Mouse (Mus musculus) limb, embryonic 11.5 days (tissue): ENCODE measurements at regions not wholly inside any gene's neighbourhood (a gene's known extent, or its start where the extent isn't known, plus 50 kb on each side); places are given as distances from the start of the nearest gene placed in this dataset.

Source experiments
- ATAC-seq: fragments of 200-750 bp; cut with Nextera tagmentation; 2 replicates; pipeline ENCODE4 v1.8.0; 2017; ENCODE audit warnings: low read depth; ENCODE audit not compliant: insufficient number of reproducible peaks, low FRiP score, low TSS enrichment
- DNase-seq: peaks from one replicate; pipeline ENCODE4 v3.0.0-alpha.2; 2015; ENCODE audit warnings: low spot score
- H3K27ac ChIP-seq: fragments of 300-500 bp; sonication (generic); replicated peaks from 2 replicates; pipeline ENCODE4 v1.5.1; 2014; ENCODE audit warnings: low read depth, mild to moderate bottlenecking, low read length
- H3K27me3 ChIP-seq: fragments of 300-500 bp; sonication (generic); 2 replicates; pipeline ENCODE4 v1.6.1; 2014; ENCODE audit warnings: mild to moderate bottlenecking, low read length, mixed read lengths; ENCODE audit not compliant: control insufficient read depth, insufficient read depth
- H3K36me3 ChIP-seq: fragments of 300-500 bp; sonication (generic); 2 replicates; pipeline ENCODE4 v1.6.1; 2014; ENCODE audit warnings: mild to moderate bottlenecking, low read length, moderate library complexity, mixed read lengths; ENCODE audit not compliant: control insufficient read depth, insufficient read depth
- H3K4me1 ChIP-seq: fragments of 300-500 bp; sonication (generic); 2 replicates; pipeline ENCODE4 v1.6.1; 2014; ENCODE audit warnings: low read length, mixed read lengths; ENCODE audit not compliant: control insufficient read depth, insufficient read depth
- H3K4me2 ChIP-seq: fragments of 300-500 bp; sonication (generic); 2 replicates; pipeline ENCODE4 v1.6.1; 2014; ENCODE audit warnings: low read depth, mild to moderate bottlenecking, moderate library complexity; ENCODE audit not compliant: severe bottlenecking
- H3K4me3 ChIP-seq: fragments of 300-500 bp; sonication (generic); 2 replicates; pipeline ENCODE4 v1.5.1; 2014; ENCODE audit warnings: low read depth, low read length
- H3K9ac ChIP-seq: fragments of 300-500 bp; sonication (generic); 2 replicates; pipeline ENCODE4 v1.6.1; 2014; ENCODE audit warnings: mild to moderate bottlenecking, low read length
- H3K9me3 ChIP-seq: fragments of 300-500 bp; sonication (generic); 2 replicates; pipeline ENCODE4 v1.6.1; 2016; ENCODE audit warnings: low read length; ENCODE audit not compliant: control insufficient read depth
- WGBS: fragments of 180-500 bp; shearing (Covaris S2); extraction: QIAGEN DNeasy Blood & Tissue Kit; methylation state at CpG from one replicate; pipeline ENCODE4 v1.1.7; 2014; 5-methylcytosine and 5-hydroxymethylcytosine counted together

- no peaks in the 10 kb centered on the region for H3K27me3 ChIP-seq
- DNase-seq (no peak), ATAC-seq (no peak)
- 81% methylated on average over 2 of the region's 2 CpGs for WGBS
- H3K4me1 ChIP-seq = no peaks in the 10 kb centered on the region
- H3K4me3 ChIP-seq = no peak overlapping the region
- no peak overlapping the region for H3K9ac ChIP-seq
- no peak overlapping the region for H3K4me2 ChIP-seq
- no peak overlapping the region for H3K27ac ChIP-seq
- H3K9me3 ChIP-seq = no peaks in the 10 kb centered on the region
- no peaks in the 10 kb centered on the region for H3K36me3 ChIP-seq
Measured at GRCm38 (mm10) chr15:23600445-23600844, 1051.6 kb downstream of the Cdh18 start.
